Mouse (Mus musculus): ENCODE data around the gene Ldhd. TPM values are rescaled to one million over a fixed set of nuclear protein-coding genes. Genes with fewer than 3 reads are reported as not detected.

Gene Ldhd
- total RNA-seq (2012; rRNA removed) = 0.08 TPM in 1 of 2 replicates, not detected in the other
- total RNA-seq (2014; rRNA removed) = not detected in 2 replicates
- not detected in 2 replicates for polyA plus RNA-seq (2012; ENCODE audit: insufficient read length, low read depth)

- dilution Hi-C loops (cut with MboI; ENCODE audit: extremely low pct_ligation_motif_present, extremely low pct_unique_long_range_greater_than_20kb, low sequenced_read_pairs) = no loop called here
These were observed at the start of gene Ldhd for GRCm38 (mm10) chr8:111630105-111630521. TSS of gene Ldhd (minus strand) at chr8:111630374.

GRCm38 (mm10) chr8:111678848-111679247, 48.7 kb upstream of the Ldhd start:
- no peaks in the 10 kb centered on the region for H3K36me3 ChIP-seq (replicated peaks in 1 of 2; ENCODE audit: control insufficient read depth in 1 of 2, insufficient read depth in 1 of 2, low read length in 1 of 2)
- H3K27ac ChIP-seq (ENCODE audit: insufficient read depth, low read depth) = no peak overlapping the region
- H3K4me3 ChIP-seq (replicated peaks in 1 of 3; ENCODE audit: low read depth in 2 of 3, low read length in 2 of 3, poor library complexity in 1 of 3) = no peak overlapping the region
- H3K79me2 ChIP-seq (replicated peaks; ENCODE audit: control insufficient read depth, extremely low read depth, insufficient read depth, poor library complexity, severe bottlenecking) = no peaks in the 10 kb centered on the region
- H3K4me2 ChIP-seq (ENCODE audit: insufficient read depth, low read depth, poor library complexity, severe bottlenecking) = no peak overlapping the region
- in situ Hi-C loops (cut with MboI; ENCODE audit: low pct_ligation_motif_present, low pct_unique_long_range_greater_than_20kb, low sequenced_read_pairs) (no loop called here), dilution Hi-C loops (cut with MboI; ENCODE audit: extremely low pct_ligation_motif_present, extremely low pct_unique_long_range_greater_than_20kb, low sequenced_read_pairs) (no loop called here)
- H3K27me3 ChIP-seq (replicated peaks) = peaks cover 10% of the 10 kb centered on the region
- H3K4me1 ChIP-seq (ENCODE audit: control insufficient read depth in 1 of 2, insufficient read depth in 2 of 2) = no peaks in the 10 kb centered on the region
- H3K9ac ChIP-seq (ENCODE audit: insufficient read depth, low read depth) = no peak overlapping the region
- DNase-seq (ENCODE audit: extremely low read depth) = no peak
- H3K9me3 ChIP-seq (replicated peaks; ENCODE audit: low read length) = peaks cover 8% of the 10 kb centered on the region
- no peak for TF ChIP-seq RAD21 (IDR thresholded peaks at IDR 0.05; ENCODE audit: low read depth, low read length)
- no peak for TF ChIP-seq NELFE (IDR thresholded peaks at IDR 0.05; ENCODE audit: low read depth, low read length)
- no peak for TF ChIP-seq GABPA (IDR thresholded peaks at IDR 0.05; ENCODE audit: insufficient replicate concordance, low read depth, low read length)
- TF ChIP-seq USF1 (IDR thresholded peaks at IDR 0.05; ENCODE audit: low read depth, low read length) = no peak
- TF ChIP-seq USF2 (conservative IDR thresholded peaks at IDR 0.05; ENCODE audit: low read depth, low read length) = no peak
- TF ChIP-seq CTCF (conservative IDR thresholded peaks at IDR 0.05 in 1 of 2, IDR thresholded peaks at IDR 0.05 in 1 of 2; ENCODE audit: low read depth in 2 of 2, low read length in 2 of 2) = no peak
- no peak for TF ChIP-seq NRF1 (IDR thresholded peaks at IDR 0.05; ENCODE audit: low read depth, low read length)
- TF ChIP-seq KAT2A (IDR thresholded peaks at IDR 0.05; ENCODE audit: insufficient replicate concordance, low read length) = no peak
- no peak for TF ChIP-seq EP300 (IDR thresholded peaks at IDR 0.05; ENCODE audit: low read length)
- no peak for TF ChIP-seq CHD1 (IDR thresholded peaks at IDR 0.05; ENCODE audit: low read depth, low read length)
- no peak for TF ChIP-seq ZKSCAN1 (IDR thresholded peaks at IDR 0.05; ENCODE audit: borderline replicate concordance, low read depth, low read length)
- TF ChIP-seq IRF4 (IDR thresholded peaks at IDR 0.05; ENCODE audit: low read depth, low read length) = no peak

More at GRCm38 (mm10) chr8:111630105-111630521, at the start of gene Ldhd:
- no peak within 1 kb of the TSS for H3K27ac ChIP-seq (ENCODE audit: insufficient read depth, low read depth)
- in situ Hi-C loops (cut with MboI; ENCODE audit: low pct_ligation_motif_present, low pct_unique_long_range_greater_than_20kb, low sequenced_read_pairs) = no loop called here
- H3K9ac ChIP-seq (ENCODE audit: insufficient read depth, low read depth) = no peak within 1 kb of the TSS
- no peak for DNase-seq (ENCODE audit: extremely low read depth)
- TF ChIP-seq HCFC1 (IDR thresholded peaks at IDR 0.05; ENCODE audit: low read depth, low read length) = no peak
- no peak for TF ChIP-seq RAD21 (IDR thresholded peaks at IDR 0.05; ENCODE audit: low read depth, low read length)
- TF ChIP-seq ZMIZ1 (IDR thresholded peaks at IDR 0.05; ENCODE audit: low read depth, low read length) = no peak
- no peak for TF ChIP-seq SIN3A (IDR thresholded peaks at IDR 0.05; ENCODE audit: low read length)
- no peak for TF ChIP-seq MEF2A (IDR thresholded peaks at IDR 0.05; ENCODE audit: borderline replicate concordance, low read depth, low read length)
- TF ChIP-seq TBP (conservative IDR thresholded peaks at IDR 0.05; ENCODE audit: low read depth, low read length) = no peak
- no peak for TF ChIP-seq ZNF384 (IDR thresholded peaks at IDR 0.05; ENCODE audit: low read depth, low read length)
- no peaks in the 10 kb centered on the region for H3K36me3 ChIP-seq (replicated peaks in 1 of 2; ENCODE audit: control insufficient read depth in 1 of 2, insufficient read depth in 1 of 2, low read length in 1 of 2)
- peaks cover 0 to 12% of the 10 kb centered on the region in 2 experiments; a peak in 2 of 4 replicates for H3K4me1 ChIP-seq (ENCODE audit: control insufficient read depth in 1 of 2, insufficient read depth in 2 of 2)
- no peaks in the 10 kb centered on the region for H3K27me3 ChIP-seq (replicated peaks)
- no peaks in the 10 kb centered on the region for H3K79me2 ChIP-seq (replicated peaks; ENCODE audit: control insufficient read depth, extremely low read depth, insufficient read depth, poor library complexity, severe bottlenecking)
- no peak within 1 kb of the TSS for H3K4me2 ChIP-seq (ENCODE audit: insufficient read depth, low read depth, poor library complexity, severe bottlenecking)
- H3K4me3 ChIP-seq (replicated peaks in 1 of 3; ENCODE audit: low read depth in 2 of 3, low read length in 2 of 3, poor library complexity in 1 of 3) = no peak within 1 kb of the TSS
- peaks cover 7% of the 10 kb centered on the region for H3K9me3 ChIP-seq (replicated peaks; ENCODE audit: low read length)

Measured in CH12.LX (cell line).